In the genomic region with DNA sequence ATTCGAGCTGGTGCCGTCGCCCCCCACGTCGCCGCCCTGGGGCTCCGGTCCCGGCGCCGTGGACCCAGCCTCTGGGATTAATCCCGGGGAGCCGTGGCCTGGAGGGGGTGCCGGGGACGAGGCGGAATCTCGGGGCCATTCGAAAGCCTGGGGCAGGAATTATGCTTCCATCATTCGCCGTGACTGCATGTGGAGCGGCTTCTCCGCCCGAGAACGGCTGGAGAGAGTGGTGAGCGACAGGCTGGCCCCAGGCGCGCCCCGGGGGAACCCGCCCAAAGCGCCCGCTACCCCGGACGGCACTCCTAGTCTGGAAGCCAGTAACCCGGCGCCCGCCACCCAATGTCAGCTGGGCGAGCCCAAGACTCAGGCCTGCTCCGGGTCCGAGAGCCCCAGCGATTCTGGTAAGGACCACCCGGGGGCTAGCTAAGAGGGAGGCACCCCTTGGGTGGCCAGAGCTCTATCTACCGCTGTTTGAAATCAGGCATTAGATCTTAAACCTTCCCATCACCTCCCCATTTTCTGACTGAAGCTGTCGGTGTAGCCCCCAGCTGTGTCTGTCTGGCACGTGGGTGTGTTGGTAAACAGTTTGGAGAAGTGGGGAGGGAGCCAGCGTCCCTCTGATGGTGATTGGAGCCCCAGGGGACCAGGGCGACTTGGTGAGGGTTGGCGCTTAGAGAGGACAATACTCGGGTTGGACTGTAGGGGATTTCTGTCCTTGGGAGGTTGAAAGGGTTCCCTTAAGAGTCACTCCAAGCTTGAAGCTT, we compare ENCODE assay signal across 8 mouse cellular contexts. TPM values are rescaled to one million over a fixed set of nuclear protein-coding genes. Genes with fewer than 3 reads are reported as not detected.
DNase-seq lines count a peak whose midpoint lies in the region; ATAC-seq lines count a peak whose summit lies in the region.

No protein-coding gene starts in this region.

- H3K27ac ChIP-seq in embryonic facial prominence, embryonic 12.5 days, result peak overlapping the region; percentile 90
- peak overlapping the region; percentile 87 for H3K27ac ChIP-seq in hindbrain, embryonic 15.5 days (replicated peaks)
- H3K27ac ChIP-seq in neural tube, embryonic 14.5 days (ENCODE audit: low read depth, low read length), result peak overlapping the region; percentile 85

- peak overlapping the region; percentile 52 for H3K4me3 ChIP-seq in erythroblast, embryonic 14.5 days (replicated peaks)
- peak overlapping the region; percentile 73 for H3K4me3 ChIP-seq in embryonic facial prominence, embryonic 12.5 days
- H3K4me3 ChIP-seq in hindbrain, embryonic 15.5 days, result peak overlapping the region; percentile 86
- peak overlapping the region; percentile 65 for H3K4me3 ChIP-seq in neural tube, embryonic 14.5 days (ENCODE audit: low read depth, low read length)

- WGBS in embryonic facial prominence, embryonic 12.5 days, result under 1% methylated on average over 47 of the region's 47 CpGs
- whole genome bisulfite sequencing in hindbrain, embryonic 15.5 days, result under 1% methylated on average over 47 of the region's 47 CpGs
- WGBS in neural tube, embryonic 14.5 days, result under 1% methylated on average over 47 of the region's 47 CpGs

- peaks cover 12% of the 10 kb centered on the region for H3K4me1 ChIP-seq in erythroblast, embryonic 14.5 days (ENCODE audit: control insufficient read depth)
- H3K4me1 ChIP-seq in embryonic facial prominence, embryonic 12.5 days, result peaks cover 21% of the 10 kb centered on the region
- H3K4me1 ChIP-seq in hindbrain, embryonic 15.5 days (replicated peaks), result peaks cover 57% of the 10 kb centered on the region
- peaks cover 28% of the 10 kb centered on the region for H3K4me1 ChIP-seq in neural tube, embryonic 14.5 days (ENCODE audit: control insufficient read depth, insufficient read depth, low read length)

- peak overlapping the region; percentile 85 for H3K9ac ChIP-seq in embryonic facial prominence, embryonic 12.5 days
- H3K9ac ChIP-seq in hindbrain, embryonic 15.5 days, result peak overlapping the region; percentile 94
- peak overlapping the region; percentile 84 for H3K9ac ChIP-seq in neural tube, embryonic 14.5 days (replicated peaks; ENCODE audit: low read depth, low read length)

- peak; percentile 13 for DNase-seq in CD4-positive helper T cell, adult 2 months (ENCODE audit: low read depth, low spot score)
- peak; percentile 38 to 54 for DNase-seq in lung, adult 18-20 months
- no peak for DNase-seq in frontal cortex, postnatal 25 days (ENCODE audit: low spot score in 2 of 2)

- H3K36me3 ChIP-seq in erythroblast, embryonic 14.5 days (ENCODE audit: control insufficient read depth), result no peaks in the 10 kb centered on the region
- peaks cover 12% of the 10 kb centered on the region; the same call in 1 of the 2 replicates for H3K36me3 ChIP-seq in embryonic facial prominence, embryonic 12.5 days
- H3K36me3 ChIP-seq in hindbrain, embryonic 15.5 days, result peaks cover 12% of the 10 kb centered on the region; the same call in 1 of the 2 replicates
- peaks cover 6% of the 10 kb centered on the region; the same call in 1 of the 2 replicates for H3K36me3 ChIP-seq in neural tube, embryonic 14.5 days (ENCODE audit: control insufficient read depth, insufficient read depth, low read length)

- no peaks in the 10 kb centered on the region; the same call in 1 of the 2 replicates for H3K9me3 ChIP-seq in erythroblast, embryonic 14.5 days (ENCODE audit: control insufficient read depth, low read length)
- no peaks in the 10 kb centered on the region for H3K9me3 ChIP-seq in embryonic facial prominence, embryonic 12.5 days
- H3K9me3 ChIP-seq in hindbrain, embryonic 15.5 days, result no peaks in the 10 kb centered on the region
- no peaks in the 10 kb centered on the region for H3K9me3 ChIP-seq in neural tube, embryonic 14.5 days (ENCODE audit: control insufficient read depth, low read length)

- H3K4me2 ChIP-seq in embryonic facial prominence, embryonic 12.5 days (replicated peaks), result peak overlapping the region; percentile 90
- H3K4me2 ChIP-seq in hindbrain, embryonic 15.5 days, result peak overlapping the region; percentile 91
- H3K4me2 ChIP-seq in neural tube, embryonic 14.5 days (ENCODE audit: low read depth, low read length), result peak overlapping the region; percentile 85

- H3K27me3 ChIP-seq in erythroblast, embryonic 14.5 days (ENCODE audit: control insufficient read depth), result peaks cover 70% of the 10 kb centered on the region
- H3K27me3 ChIP-seq in embryonic facial prominence, embryonic 12.5 days, result 0 out of 2 replicates have a peak, but pooled peaks cover 6% of the 10 kb centered on the region
- H3K27me3 ChIP-seq in hindbrain, embryonic 15.5 days, result no peaks in the 10 kb centered on the region
- H3K27me3 ChIP-seq in neural tube, embryonic 14.5 days (ENCODE audit: control insufficient read depth, insufficient read depth, low read length), result no peaks in the 10 kb centered on the region

- no peak for ATAC-seq in erythroblast, adult 5-6 weeks (replicated peaks; ENCODE audit: low FRiP score, poor library complexity, severe bottlenecking)
- ATAC-seq in embryonic facial prominence, embryonic 12.5 days (ENCODE audit: insufficient number of reproducible peaks, insufficient read depth, low FRiP score, low TSS enrichment), result no peak
- no peak for ATAC-seq in hindbrain, embryonic 15.5 days (ENCODE audit: low FRiP score, low read depth)
- ATAC-seq in neural tube, embryonic 14.5 days (ENCODE audit: low read depth), result peak; percentile 12

RNA-seq across cellular contexts. Expression of a gene that starts 1.3 kb away (rescaled TPM):
- polyA plus RNA-seq in erythroblast, embryonic 14.5 days (2012), result 0.02 TPM in 1 of 2 replicates, not detected in the other
- total RNA-seq in erythroblast, adult 5-6 weeks (2015; ENCODE audit: low replicate concordance), result 1.7 TPM in 1 of 2 replicates, not detected in the other
- 0.56 and 2.5 TPM in 2 replicates for total RNA-seq in erythroblast, adult 5-6 weeks (2017; ENCODE audit: low replicate concordance)
- polyA plus RNA-seq in embryonic facial prominence, embryonic 12.5 days (2016; fragmentation: Nextera tagmentation; extraction: Ambion mirVana), result 46.4 and 51.5 TPM in 2 replicates
- polyA plus RNA-seq in hindbrain, embryonic 15.5 days (2015; fragmentation: Nextera tagmentation; extraction: Ambion mirVana), result 63.0 and 66.3 TPM in 2 replicates
- polyA plus RNA-seq in neural tube, embryonic 14.5 days (2014; fragmentation: Nextera tagmentation; extraction: Ambion mirVana), result 60.9 and 70.8 TPM in 2 replicates

RNA-seq across cellular contexts. Expression of a gene that starts 19.6 kb away (rescaled TPM):
- 0.04 TPM in 1 of 2 replicates, not detected in the other for polyA plus RNA-seq in erythroblast, embryonic 14.5 days (2012)
- total RNA-seq in erythroblast, adult 5-6 weeks (2015; ENCODE audit: low replicate concordance), result 3.5 and 5.0 TPM in 2 replicates
- total RNA-seq in erythroblast, adult 5-6 weeks (2017; ENCODE audit: low replicate concordance), result 2.0 and 3.2 TPM in 2 replicates
- polyA plus RNA-seq in embryonic facial prominence, embryonic 12.5 days (2016; fragmentation: Nextera tagmentation; extraction: Ambion mirVana), result 21.3 and 23.4 TPM in 2 replicates
- polyA plus RNA-seq in hindbrain, embryonic 15.5 days (2015; fragmentation: Nextera tagmentation; extraction: Ambion mirVana), result 21.6 and 21.7 TPM in 2 replicates
- 25.2 and 27.8 TPM in 2 replicates for polyA plus RNA-seq in neural tube, embryonic 14.5 days (2014; fragmentation: Nextera tagmentation; extraction: Ambion mirVana)

RNA-seq across cellular contexts. Expression of a gene that starts 35.8 kb away (rescaled TPM):
- not detected in 2 replicates for polyA plus RNA-seq in erythroblast, embryonic 14.5 days (2012)
- total RNA-seq in erythroblast, adult 5-6 weeks (2015; ENCODE audit: low replicate concordance), result not detected in 2 replicates
- total RNA-seq in erythroblast, adult 5-6 weeks (2017; ENCODE audit: low replicate concordance), result not detected in 2 replicates
- 6.6 and 7.0 TPM in 2 replicates for polyA plus RNA-seq in embryonic facial prominence, embryonic 12.5 days (2016; fragmentation: Nextera tagmentation; extraction: Ambion mirVana)
- 28.8 and 32.3 TPM in 2 replicates for polyA plus RNA-seq in hindbrain, embryonic 15.5 days (2015; fragmentation: Nextera tagmentation; extraction: Ambion mirVana)
- 25.5 and 27.8 TPM in 2 replicates for polyA plus RNA-seq in neural tube, embryonic 14.5 days (2014; fragmentation: Nextera tagmentation; extraction: Ambion mirVana)

Comparison
In these comparisons a context has a peak if more than half of its experiments do, and no peak if none do; other contexts are left out.
1. DNase-seq: peak in CD4-positive helper T cell, adult 2 months (single experiment) and lung, adult 18-20 months (2 of 2); none in frontal cortex, postnatal 25 days (0 of 2).
2. RNA of a gene that starts 1.3 kb away (polyA plus RNA-seq): 63.0 to 66.3 TPM in hindbrain, embryonic 15.5 days, 60.9 to 70.8 TPM in neural tube, embryonic 14.5 days and 46.4 to 51.5 TPM in embryonic facial prominence, embryonic 12.5 days; 0.02 TPM in erythroblast, embryonic 14.5 days; every median in the first group is over 10 times any median in the second.
3. RNA of a gene that starts 19.6 kb away (polyA plus RNA-seq): 25.2 to 27.8 TPM in neural tube, embryonic 14.5 days, 21.3 to 23.4 TPM in embryonic facial prominence, embryonic 12.5 days and 21.6 to 21.7 TPM in hindbrain, embryonic 15.5 days; 0.04 TPM in erythroblast, embryonic 14.5 days; every median in the first group is over 10 times any median in the second.
4. Peak in every context shown above with its lines, with median percentiles within 50 percentile points of each other: H3K4me3 ChIP-seq, H3K27ac ChIP-seq, H3K4me2 ChIP-seq and H3K9ac ChIP-seq.